In genomic region chr11:108268421-108269322, GRCm38 (mm10) we compare ENCODE assay signal across 11 mouse cellular contexts.
DNase-seq lines count a peak whose midpoint lies in the region; ATAC-seq lines count a peak whose summit lies in the region.
"Had no signal": no experiment of that assay in that cellular context is flagged by ENCODE, and none has a peak within 500 bp of the region (broad histone marks: within the 10 kb centered on the region; RNA-seq: fewer than 3 reads in every experiment).

No protein-coding gene starts in this region.

- H3K9me3 ChIP-seq in forebrain, embryonic 12.5 days = no peaks in the 10 kb centered on the region
- H3K9me3 ChIP-seq in forebrain, embryonic 13.5 days (replicated peaks) = no peaks in the 10 kb centered on the region
- H3K9me3 ChIP-seq in limb, embryonic 13.5 days = no peaks in the 10 kb centered on the region
- H3K9me3 ChIP-seq in stomach, embryonic 16.5 days (replicated peaks; ENCODE audit: control insufficient read depth, low read length) = no peaks in the 10 kb centered on the region

- peak; percentile 27 to 37 for DNase-seq in spleen, adult 18-20 months
- DNase-seq in spleen, adult 12 weeks (ENCODE audit: low spot score) = no peak
- DNase-seq in adrenal gland, postnatal 36 days = no peak
- DNase-seq in thymus, postnatal 10 days (ENCODE audit: low spot score in 2 of 2) = no peak
- DNase-seq: kidney, adult 18-20 months; lung, postnatal 10 days had no signal

- no peaks in the 10 kb centered on the region for H3K36me3 ChIP-seq in forebrain, embryonic 12.5 days (replicated peaks)
- no peaks in the 10 kb centered on the region for H3K36me3 ChIP-seq in forebrain, embryonic 13.5 days (ENCODE audit: poor library complexity, severe bottlenecking)
- H3K36me3 ChIP-seq in limb, embryonic 13.5 days = no peaks in the 10 kb centered on the region
- no peaks in the 10 kb centered on the region for H3K36me3 ChIP-seq in stomach, embryonic 16.5 days (ENCODE audit: control insufficient read depth, insufficient read depth, low read length)

- H3K27ac ChIP-seq in forebrain, embryonic 12.5 days = no peak overlapping the region
- no peak overlapping the region for H3K27ac ChIP-seq in forebrain, embryonic 13.5 days
- peak overlapping the region; percentile 56; the same call in 1 of the 2 replicates for H3K27ac ChIP-seq in limb, embryonic 13.5 days
- peak overlapping the region; percentile 44 for H3K27ac ChIP-seq in stomach, embryonic 16.5 days (ENCODE audit: low read length)

- peak; percentile 51; the same call in 1 of the 2 replicates for ATAC-seq in forebrain, embryonic 12.5 days (ENCODE audit: low FRiP score)
- no peak; the same call in 1 of the 2 replicates for ATAC-seq in forebrain, embryonic 13.5 days
- no peak for ATAC-seq in limb, embryonic 13.5 days (ENCODE audit: low FRiP score, low read depth)
- ATAC-seq in stomach, embryonic 16.5 days (ENCODE audit: insufficient read depth, low FRiP score) = no peak
- ATAC-seq: CD4-positive, CD25-positive, alpha-beta regulatory T cell, adult 4 months had no signal

- peaks cover 30% of the 10 kb centered on the region for H3K27me3 ChIP-seq in forebrain, embryonic 12.5 days
- peaks cover 20% of the 10 kb centered on the region for H3K27me3 ChIP-seq in forebrain, embryonic 13.5 days
- H3K27me3 ChIP-seq in limb, embryonic 13.5 days = no peaks in the 10 kb centered on the region
- no peaks in the 10 kb centered on the region for H3K27me3 ChIP-seq in stomach, embryonic 16.5 days (ENCODE audit: control insufficient read depth, insufficient read depth, low read length)

- peaks cover 37% of the 10 kb centered on the region for H3K4me1 ChIP-seq in forebrain, embryonic 12.5 days
- H3K4me1 ChIP-seq in forebrain, embryonic 13.5 days = peaks cover 44% of the 10 kb centered on the region
- peaks cover 45% of the 10 kb centered on the region for H3K4me1 ChIP-seq in limb, embryonic 13.5 days
- H3K4me1 ChIP-seq in stomach, embryonic 16.5 days (ENCODE audit: control insufficient read depth, insufficient read depth, low read length) = peaks cover 19% of the 10 kb centered on the region

- H3K4me3 ChIP-seq in forebrain, embryonic 12.5 days (replicated peaks) = no peak overlapping the region
- H3K4me3 ChIP-seq in forebrain, embryonic 13.5 days = no peak overlapping the region
- no peak overlapping the region for H3K4me3 ChIP-seq in limb, embryonic 13.5 days
- no peak overlapping the region for H3K4me3 ChIP-seq in stomach, embryonic 16.5 days (replicated peaks; ENCODE audit: low read length)

- 61% methylated on average over 12 of the region's 12 CpGs for WGBS in forebrain, embryonic 12.5 days
- WGBS in forebrain, embryonic 13.5 days = 58% methylated on average over 12 of the region's 12 CpGs
- WGBS in limb, embryonic 13.5 days = 61% methylated on average over 12 of the region's 12 CpGs
- 71% methylated on average over 12 of the region's 12 CpGs for WGBS in stomach, embryonic 16.5 days

- no peak overlapping the region for H3K9ac ChIP-seq in forebrain, embryonic 12.5 days
- no peak overlapping the region for H3K9ac ChIP-seq in forebrain, embryonic 13.5 days
- H3K9ac ChIP-seq in limb, embryonic 13.5 days = no peak overlapping the region
- no peak overlapping the region for H3K9ac ChIP-seq in stomach, embryonic 16.5 days (ENCODE audit: low read length)

- H3K4me2 ChIP-seq in forebrain, embryonic 12.5 days = 0 out of 2 replicates have a peak overlapping the region, but pooled peaks have one; percentile 16
- no peak overlapping the region for H3K4me2 ChIP-seq in forebrain, embryonic 13.5 days
- H3K4me2 ChIP-seq in limb, embryonic 13.5 days (replicated peaks) = peak overlapping the region; percentile 2; the same call in 1 of the 2 replicates
- no peak overlapping the region for H3K4me2 ChIP-seq in stomach, embryonic 16.5 days (ENCODE audit: low read depth, low read length)

Comparison
In these comparisons a context has a peak if more than half of its experiments do, and no peak if none do; other contexts are left out.
1. H3K4me2 ChIP-seq: peak in forebrain, embryonic 12.5 days (single experiment) and limb, embryonic 13.5 days (single experiment); none in forebrain, embryonic 13.5 days (single experiment) and stomach, embryonic 16.5 days (single experiment).
2. DNase-seq: peak in spleen, adult 18-20 months (2 of 2); none in spleen, adult 12 weeks (single experiment), adrenal gland, postnatal 36 days (0 of 2) and thymus, postnatal 10 days (0 of 2).
3. H3K27ac ChIP-seq: peak in limb, embryonic 13.5 days (single experiment) and stomach, embryonic 16.5 days (single experiment); none in forebrain, embryonic 12.5 days (single experiment) and forebrain, embryonic 13.5 days (single experiment).